Mouse (Mus musculus) C3H10T1/2 (cell line): ENCODE results near the gene Dusp8. TPM values are rescaled to one million over a fixed set of nuclear protein-coding genes. Genes with fewer than 3 reads are reported as not detected.

Source experiments
- polyA plus RNA-seq, 2 experiments: library from polyadenylated mRNA; unstranded; fragments of >200 nt; fragmentation: generic; extraction: Trizol; gene quantifications; one replicate each; pipeline ENCODE4 v1.2.1; 2012; ENCODE audit warnings: missing spikeins in 2 of 2

The Dusp8 gene
- polyA plus RNA-seq: under 1 TPM; 0.79 to 0.83 TPM

GRCm38 (mm10) chr7:142095183-142095931, at the start of gene Dusp8:
TSS of gene Dusp8 (minus strand) at chr7:142095843.

GRCm38 (mm10) chr7:142144507-142144906, 48.9 kb upstream of the Dusp8 start, which contains the start of gene Gm45337:
TSS of gene Gm45337 (minus strand) at chr7:142144607.

GRCm38 (mm10) chr7:142135934-142136333, 40.3 kb upstream of the Dusp8 start, which contains the start of gene Gm39115:
TSS of gene Gm39115 (minus strand) at chr7:142136034.

DNA sequence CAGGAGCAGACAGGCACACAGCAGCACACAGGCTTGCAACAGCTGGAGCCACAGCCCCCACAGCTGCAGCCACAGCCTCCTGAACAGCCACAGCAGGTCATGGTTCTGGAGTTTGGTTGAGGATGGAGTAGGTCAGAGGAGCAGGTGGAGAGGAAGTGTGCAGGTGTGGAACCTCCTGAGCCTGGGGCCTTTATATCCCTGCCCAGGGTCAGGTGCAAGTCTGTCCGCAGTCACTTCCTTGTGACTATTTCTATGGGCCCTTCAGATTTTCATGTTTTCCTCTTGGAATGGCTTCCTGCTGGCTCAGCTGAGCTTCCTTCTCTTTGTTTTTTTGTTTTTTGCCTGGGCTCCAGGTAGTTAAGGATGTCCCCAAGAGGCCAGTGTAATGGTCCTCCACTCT, 25.0 kb upstream of the Dusp8 start, which contains the start of gene Gm45618:
Gene Gm45618, minus strand, starts transcription at position 101 of the 400 bp plus-strand sequence.

DNA sequence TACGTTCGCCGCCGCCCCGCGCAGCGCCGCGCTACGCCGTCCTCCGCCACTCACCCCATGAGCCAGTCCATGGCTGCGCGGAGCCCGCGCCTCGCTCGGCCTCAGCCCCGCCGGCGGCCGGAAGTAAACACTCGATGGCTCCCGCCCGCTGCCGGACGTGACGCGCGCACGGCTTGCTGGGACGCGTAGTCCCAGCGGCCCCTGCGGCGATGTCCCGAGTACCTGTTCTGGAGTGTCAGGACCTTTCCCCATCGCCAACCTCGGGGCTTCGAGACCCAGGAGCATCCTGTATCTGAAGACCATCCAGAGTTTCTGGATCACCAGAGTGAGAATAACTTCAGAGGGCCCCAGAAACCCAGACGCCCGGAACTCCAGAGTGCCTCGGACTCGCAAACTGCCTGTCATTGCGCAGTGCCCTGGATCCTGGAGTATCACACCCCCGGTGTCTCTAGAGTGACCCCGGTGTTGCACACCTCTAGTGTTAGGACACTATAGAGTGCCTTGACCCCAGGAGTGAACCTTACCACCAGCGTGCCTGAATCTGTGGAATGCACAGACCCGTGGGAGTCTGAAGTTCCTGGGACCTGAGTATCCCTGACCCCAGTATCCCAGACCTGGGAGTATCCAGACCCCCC, 34.6 kb downstream of the Dusp8 start, which contains the start of gene Mob2:
Gene Mob2, minus strand, starts transcription at position 135 of the 635 bp plus-strand sequence.

Other genes starting within 250 kb of the Dusp8 start
- 10 to 100 TPM in 1 of 2 experiments, 1 to 10 TPM in 1; 5.5 to 23.0 TPM for gene Tollip, start 177.3 kb downstream of the Dusp8 start, polyA plus RNA-seq
- gene Brsk2, start 146.1 kb downstream of the Dusp8 start, polyA plus RNA-seq: under 1 TPM; 0.02 to 0.21 TPM
- 10 to 100 TPM; 15.6 to 37.1 TPM for gene Mob2, start 34.8 kb downstream of the Dusp8 start, polyA plus RNA-seq
- not detected for gene Gm45618, start 24.9 kb upstream of the Dusp8 start, polyA plus RNA-seq
- not detected for gene Gm39115, start 40.2 kb upstream of the Dusp8 start, polyA plus RNA-seq
- gene Gm45337, start 48.8 kb upstream of the Dusp8 start, polyA plus RNA-seq: not detected
- gene Gm29735, start 61.3 kb upstream of the Dusp8 start, polyA plus RNA-seq: not detected
- not detected for gene Gm4553, start 69.9 kb upstream of the Dusp8 start, polyA plus RNA-seq
- gene Krtap5-2, start 80.2 kb upstream of the Dusp8 start, polyA plus RNA-seq: not detected
- not detected for gene Gm10153, start 94.5 kb upstream of the Dusp8 start, polyA plus RNA-seq
- not detected for gene Krtap5-3, start 105.5 kb upstream of the Dusp8 start, polyA plus RNA-seq
- gene Gm7579, start 116.0 kb upstream of the Dusp8 start, polyA plus RNA-seq: not detected
- not detected for gene Krtap5-5, start 134.1 kb upstream of the Dusp8 start, polyA plus RNA-seq
- not detected for gene Gm40460, start 145.2 kb upstream of the Dusp8 start, polyA plus RNA-seq
- gene Gm2431, start 162.5 kb upstream of the Dusp8 start, polyA plus RNA-seq: not detected
- gene Gm4559, start 178.5 kb upstream of the Dusp8 start, polyA plus RNA-seq: not detected
- gene Krtap5-1, start 201.3 kb upstream of the Dusp8 start, polyA plus RNA-seq: not detected
- not detected for gene Krtap5-4, start 207.7 kb upstream of the Dusp8 start, polyA plus RNA-seq